Mouse (Mus musculus) limb, embryonic 12.5 days (tissue): ENCODE measurements at regions not wholly inside any gene's neighbourhood (a gene's known extent, or its start where the extent isn't known, plus 50 kb on each side); places are given as distances from the start of the nearest gene placed in this dataset.
A peak's percentile ranks its signal among the peaks of the same experiment; 100 is the strongest.

Experiments used
- ATAC-seq: fragments of 200-750 bp; cut with Nextera tagmentation; 2 replicates; pipeline ENCODE4 v1.8.0; 2017; ENCODE audit warnings: low read depth, moderate TSS enrichment; ENCODE audit not compliant: insufficient number of reproducible peaks, insufficient read depth, low FRiP score, low TSS enrichment
- H3K27ac ChIP-seq: fragments of 300-500 bp; sonication (generic); 2 replicates; pipeline ENCODE4 v1.5.1; 2016; ENCODE audit warnings: mild to moderate bottlenecking, moderate library complexity
- H3K27me3 ChIP-seq: fragments of 300-500 bp; sonication (generic); 2 replicates; pipeline ENCODE4 v1.6.1; 2016; ENCODE audit warnings: mild to moderate bottlenecking, moderate library complexity
- H3K36me3 ChIP-seq: fragments of 300-500 bp; sonication (generic); 2 replicates; pipeline ENCODE4 v1.6.1; 2016; ENCODE audit warnings: mild to moderate bottlenecking, moderate library complexity
- H3K4me1 ChIP-seq: fragments of 300-500 bp; sonication (generic); replicated peaks from 2 replicates; pipeline ENCODE4 v1.6.1; 2016
- H3K4me2 ChIP-seq: fragments of 300-500 bp; sonication (generic); 2 replicates; pipeline ENCODE4 v1.6.1; 2016; ENCODE audit warnings: mild to moderate bottlenecking, moderate library complexity
- H3K4me3 ChIP-seq: fragments of 300-500 bp; sonication (generic); replicated peaks from 2 replicates; pipeline ENCODE4 v1.5.1; 2016; ENCODE audit warnings: mild to moderate bottlenecking
- H3K9ac ChIP-seq: fragments of 300-500 bp; sonication (generic); replicated peaks from 2 replicates; pipeline ENCODE4 v1.6.1; 2016; ENCODE audit warnings: mild to moderate bottlenecking, moderate library complexity
- H3K9me3 ChIP-seq: fragments of 300-500 bp; sonication (generic); 2 replicates; pipeline ENCODE4 v1.6.1; 2016; ENCODE audit warnings: mild to moderate bottlenecking, moderate library complexity
- WGBS: fragments of 180-500 bp; shearing (Covaris S2); methylation state at CpG from one replicate; pipeline ENCODE4 v1.1.7; 2016; 5-methylcytosine and 5-hydroxymethylcytosine counted together

GRCm38 (mm10) chr8:26226612-26227528 is 107.5 kb downstream of the Gm45692 start:
- peak overlapping the region; percentile 18 for H3K4me3 ChIP-seq
- peak overlapping the region; percentile 37 for H3K27ac ChIP-seq

GRCm38 (mm10) chr8:26227529-26227895 is 108.2 kb downstream of the Gm45692 start:
- peak overlapping the region; percentile 42; the same call in 1 of the 2 replicates for H3K27ac ChIP-seq
- ATAC-seq, result no peak
- no peaks in the 10 kb centered on the region for H3K27me3 ChIP-seq

More at GRCm38 (mm10) chr8:26226612-26227528, 107.5 kb downstream of the Gm45692 start:
- Histone ChIP-seq H3K4me1 (peaks cover 33% of the 10 kb centered on the region), H3K4me2 (peak overlapping the region; percentile 56), H3K36me3 (no peaks in the 10 kb centered on the region), H3K9ac (no peak overlapping the region), H3K27me3 (no peaks in the 10 kb centered on the region), H3K9me3 (no peaks in the 10 kb centered on the region)
- ATAC-seq, result peak; percentile 73; the same call in 1 of the 2 replicates
- 15% methylated on average over 30 of the region's 30 CpGs for WGBS

GRCm38 (mm10) chr8:26229548-26229947 is 110.2 kb downstream of the Gm45692 start:
- Histone ChIP-seq H3K4me3 (no peak overlapping the region), H3K4me1 (peaks cover 28% of the 10 kb centered on the region), H3K36me3 (no peaks in the 10 kb centered on the region), H3K27ac (no peak overlapping the region), H3K27me3 (no peaks in the 10 kb centered on the region), H3K9me3 (peaks cover 5% of the 10 kb centered on the region; the same call in 1 of the 2 replicates), H3K4me2 (no peak overlapping the region), H3K9ac (no peak overlapping the region)
- 81% methylated on average over 8 of the region's 8 CpGs for WGBS
- no peak for ATAC-seq

More at GRCm38 (mm10) chr8:26227529-26227895, 108.2 kb downstream of the Gm45692 start:
- WGBS, result 30% methylated on average over 5 of the region's 5 CpGs
- Histone ChIP-seq H3K4me2 (peak overlapping the region; percentile 56), H3K36me3 (no peaks in the 10 kb centered on the region), H3K9ac (no peak overlapping the region), H3K4me3 (no peak overlapping the region), H3K9me3 (no peaks in the 10 kb centered on the region), H3K4me1 (peaks cover 33% of the 10 kb centered on the region)

GRCm38 (mm10) chr8:26239075-26239474 is 119.7 kb downstream of the Gm45692 start:
- Histone ChIP-seq H3K9me3 (peaks cover 3% of the 10 kb centered on the region; the same call in 1 of the 2 replicates), H3K27ac (no peak overlapping the region), H3K4me2 (no peak overlapping the region), H3K4me1 (no peaks in the 10 kb centered on the region), H3K36me3 (no peaks in the 10 kb centered on the region), H3K27me3 (no peaks in the 10 kb centered on the region; the same call in 1 of the 2 replicates), H3K9ac (no peak overlapping the region), H3K4me3 (no peak overlapping the region)
- ATAC-seq, result no peak
- WGBS, result 91% methylated on average over 2 of the region's 2 CpGs

GRCm38 (mm10) chr8:26239604-26240003 is 120.3 kb downstream of the Gm45692 start:
- Histone ChIP-seq H3K4me1 (no peaks in the 10 kb centered on the region), H3K36me3 (no peaks in the 10 kb centered on the region), H3K4me3 (no peak overlapping the region), H3K9me3 (no peaks in the 10 kb centered on the region), H3K9ac (no peak overlapping the region), H3K27ac (no peak overlapping the region), H3K4me2 (no peak overlapping the region), H3K27me3 (no peaks in the 10 kb centered on the region; the same call in 1 of the 2 replicates)
- 70% methylated on average over 4 of the region's 4 CpGs for WGBS
- ATAC-seq, result no peak

GRCm38 (mm10) chr8:26243743-26244142 is 124.4 kb downstream of the Gm45692 start:
- 79% methylated on average over 4 of the region's 4 CpGs for WGBS
- Histone ChIP-seq H3K4me1 (no peaks in the 10 kb centered on the region), H3K9ac (no peak overlapping the region)

GRCm38 (mm10) chr8:26244308-26244707 is 125.0 kb downstream of the Gm45692 start:
- Histone ChIP-seq H3K27ac (no peak overlapping the region), H3K4me1 (no peaks in the 10 kb centered on the region), H3K36me3 (no peaks in the 10 kb centered on the region), H3K4me3 (no peak overlapping the region), H3K4me2 (no peak overlapping the region), H3K27me3 (no peaks in the 10 kb centered on the region; the same call in 1 of the 2 replicates), H3K9me3 (no peaks in the 10 kb centered on the region), H3K9ac (no peak overlapping the region)
- WGBS, result 89% methylated on average over 5 of the region's 5 CpGs
- ATAC-seq, result no peak

More at GRCm38 (mm10) chr8:26243743-26244142, 124.4 kb downstream of the Gm45692 start:
- no peaks in the 10 kb centered on the region for H3K9me3 ChIP-seq
- no peak overlapping the region for H3K27ac ChIP-seq
- ATAC-seq, result no peak
- H3K27me3 ChIP-seq, result no peaks in the 10 kb centered on the region; the same call in 1 of the 2 replicates
- H3K4me2 ChIP-seq, result no peak overlapping the region
- no peak overlapping the region for H3K4me3 ChIP-seq
- no peaks in the 10 kb centered on the region for H3K36me3 ChIP-seq

GRCm38 (mm10) chr8:26255191-26255669 is 135.9 kb downstream of the Gm45692 start:
- Histone ChIP-seq H3K27me3 (no peaks in the 10 kb centered on the region), H3K27ac (no peak overlapping the region), H3K9ac (no peak overlapping the region), H3K4me3 (no peak overlapping the region), H3K4me1 (no peaks in the 10 kb centered on the region), H3K9me3 (peaks cover 11% of the 10 kb centered on the region), H3K36me3 (no peaks in the 10 kb centered on the region), H3K4me2 (no peak overlapping the region)
- no peak for ATAC-seq
- WGBS, result 21% methylated on average over 6 of the region's 6 CpGs

- no peak overlapping the region for H3K9ac ChIP-seq
- no peak overlapping the region for H3K4me2 ChIP-seq
- 50% methylated on average over 5 of the region's 5 CpGs for WGBS
- no peaks in the 10 kb centered on the region for H3K27me3 ChIP-seq
- peaks cover 8% of the 10 kb centered on the region for H3K4me1 ChIP-seq
- no peak overlapping the region for H3K27ac ChIP-seq
- no peaks in the 10 kb centered on the region for H3K36me3 ChIP-seq
- H3K4me3 ChIP-seq, result no peak overlapping the region
- ATAC-seq, result no peak
- H3K9me3 ChIP-seq, result no peaks in the 10 kb centered on the region
These were observed 141.0 kb downstream of the Gm45692 start for GRCm38 (mm10) chr8:26260294-26260693.

- H3K27ac ChIP-seq, result no peak overlapping the region
- no peak overlapping the region for H3K4me2 ChIP-seq
- no peaks in the 10 kb centered on the region for H3K36me3 ChIP-seq
- H3K9ac ChIP-seq, result no peak overlapping the region
- H3K9me3 ChIP-seq, result no peaks in the 10 kb centered on the region
- H3K27me3 ChIP-seq, result no peaks in the 10 kb centered on the region
- peaks cover 30% of the 10 kb centered on the region for H3K4me1 ChIP-seq
- no peak for ATAC-seq
- no peak overlapping the region for H3K4me3 ChIP-seq
- WGBS, result 72% methylated on average over 10 of the region's 10 CpGs
These were observed 143.2 kb downstream of the Gm45692 start for GRCm38 (mm10) chr8:26262536-26262935.

- peaks cover 52% of the 10 kb centered on the region for H3K4me1 ChIP-seq
- no peaks in the 10 kb centered on the region for H3K9me3 ChIP-seq
- no peak overlapping the region; the same call in 1 of the 2 replicates for H3K9ac ChIP-seq
- 11% methylated on average over 11 of the region's 11 CpGs for WGBS
- peaks cover 5% of the 10 kb centered on the region; the same call in 1 of the 2 replicates for H3K27me3 ChIP-seq
- no peak overlapping the region for H3K4me3 ChIP-seq
- peak overlapping the region; percentile 62 for H3K27ac ChIP-seq
- ATAC-seq, result no peak
- H3K36me3 ChIP-seq, result no peaks in the 10 kb centered on the region
- peak overlapping the region; percentile 28 for H3K4me2 ChIP-seq
These were observed 145.6 kb downstream of the Gm45692 start for GRCm38 (mm10) chr8:26264869-26265321.
